Mouse (Mus musculus) liver, embryonic 14.5 days (tissue): ENCODE data around the gene Gm49630. TPM values are rescaled to one million over a fixed set of nuclear protein-coding genes. Genes with fewer than 3 reads are reported as not detected.
"Not testable (repeated sequence)": the region's sequence is repeated elsewhere in the genome, so short reads cannot be mapped to it uniquely, and the experiment has no call there.

Experiments used
- ATAC-seq: fragments of 200-750 bp; cut with Nextera tagmentation; 2 replicates; pipeline ENCODE4 v1.8.0; 2017; ENCODE audit warnings: moderate number of reproducible peaks, mild to moderate bottlenecking, moderate library complexity; ENCODE audit not compliant: insufficient read depth
- DNase-seq, 3 experiments: peaks; one replicate each; pipeline ENCODE4 v3.0.0-alpha.2; 2012 to 2013; ENCODE audit warnings: low read depth in 3 of 3, low spot score in 3 of 3
- H3K27ac ChIP-seq: fragments of 300-500 bp; sonication (generic); 2 replicates; pipeline ENCODE4 v1.5.1; 2014; ENCODE audit warnings: moderate library complexity, mild to moderate bottlenecking, control low read depth, inconsistent platforms
- H3K27me3 ChIP-seq: fragments of 300-500 bp; sonication (generic); 2 replicates; pipeline ENCODE4 v1.6.1; 2014; ENCODE audit warnings: mild to moderate bottlenecking, low read length, moderate library complexity; ENCODE audit not compliant: control insufficient read depth, insufficient read depth
- H3K36me3 ChIP-seq: fragments of 300-500 bp; sonication (generic); replicated peaks from 2 replicates; pipeline ENCODE4 v1.6.1; 2014; ENCODE audit warnings: low read depth; ENCODE audit not compliant: control insufficient read depth, insufficient read depth
- H3K4me1 ChIP-seq, 2 experiments: fragments of 200-500 bp in 1 of 2; fragments of 300-500 bp in 1 of 2; sonication (generic) in 1 of 2; replicated peaks; 2 replicates each; pipeline ENCODE4 v1.6.1; 2012 to 2014; ENCODE audit warnings: antibody characterized with exemption in 1 of 2, inconsistent platforms in 1 of 2, low read length in 1 of 2; ENCODE audit not compliant: control insufficient read depth in 2 of 2, insufficient read depth in 2 of 2
- H3K4me2 ChIP-seq: fragments of 300-500 bp; sonication (generic); 2 replicates; pipeline ENCODE4 v1.6.1; 2014; ENCODE audit warnings: low read depth, mild to moderate bottlenecking, control low read depth, moderate library complexity
- H3K4me3 ChIP-seq, 2 experiments: fragments of 200-500 bp in 1 of 2; fragments of 300-500 bp in 1 of 2; sonication (generic) in 1 of 2; 2 replicates each; pipeline ENCODE4 v1.5.1; 2012 to 2014; ENCODE audit warnings: low read depth in 2 of 2, low read length in 2 of 2, mild to moderate bottlenecking in 2 of 2, control low read depth in 1 of 2, inconsistent platforms in 1 of 2, moderate library complexity in 1 of 2; ENCODE audit not compliant: insufficient read depth in 1 of 2
- H3K9ac ChIP-seq: fragments of 300-500 bp; sonication (generic); replicated peaks from 2 replicates; pipeline ENCODE4 v1.6.1; 2014; ENCODE audit warnings: mild to moderate bottlenecking, control low read depth, moderate library complexity
- H3K9me3 ChIP-seq: fragments of 300-500 bp; sonication (generic); 2 replicates; pipeline ENCODE4 v1.6.1; 2016; ENCODE audit warnings: low read length, mixed read lengths; ENCODE audit not compliant: control insufficient read depth
- WGBS: fragments of 180-500 bp; shearing (Covaris S2); extraction: QIAGEN DNeasy Blood & Tissue Kit; methylation state at CpG from one replicate; pipeline ENCODE4 v1.1.7; 2014; ENCODE audit not compliant: insufficient replicate concordance; 5-methylcytosine and 5-hydroxymethylcytosine counted together
- polyA plus RNA-seq, 2 experiments: library from polyadenylated mRNA; depleted of rRNA in 1 of 2; stranded (reverse) in 1 of 2; unstranded in 1 of 2; fragments of >200 nt; fragmentation: Nextera tagmentation in 1 of 2; extraction: Ambion mirVana in 1 of 2; gene quantifications; 2 replicates each; pipeline versions ENCODE4 v1.2.1 to v1.2.3; 2012 to 2014

Gene Gm49630
- polyA plus RNA-seq, 2 experiments = not detected

DNA sequence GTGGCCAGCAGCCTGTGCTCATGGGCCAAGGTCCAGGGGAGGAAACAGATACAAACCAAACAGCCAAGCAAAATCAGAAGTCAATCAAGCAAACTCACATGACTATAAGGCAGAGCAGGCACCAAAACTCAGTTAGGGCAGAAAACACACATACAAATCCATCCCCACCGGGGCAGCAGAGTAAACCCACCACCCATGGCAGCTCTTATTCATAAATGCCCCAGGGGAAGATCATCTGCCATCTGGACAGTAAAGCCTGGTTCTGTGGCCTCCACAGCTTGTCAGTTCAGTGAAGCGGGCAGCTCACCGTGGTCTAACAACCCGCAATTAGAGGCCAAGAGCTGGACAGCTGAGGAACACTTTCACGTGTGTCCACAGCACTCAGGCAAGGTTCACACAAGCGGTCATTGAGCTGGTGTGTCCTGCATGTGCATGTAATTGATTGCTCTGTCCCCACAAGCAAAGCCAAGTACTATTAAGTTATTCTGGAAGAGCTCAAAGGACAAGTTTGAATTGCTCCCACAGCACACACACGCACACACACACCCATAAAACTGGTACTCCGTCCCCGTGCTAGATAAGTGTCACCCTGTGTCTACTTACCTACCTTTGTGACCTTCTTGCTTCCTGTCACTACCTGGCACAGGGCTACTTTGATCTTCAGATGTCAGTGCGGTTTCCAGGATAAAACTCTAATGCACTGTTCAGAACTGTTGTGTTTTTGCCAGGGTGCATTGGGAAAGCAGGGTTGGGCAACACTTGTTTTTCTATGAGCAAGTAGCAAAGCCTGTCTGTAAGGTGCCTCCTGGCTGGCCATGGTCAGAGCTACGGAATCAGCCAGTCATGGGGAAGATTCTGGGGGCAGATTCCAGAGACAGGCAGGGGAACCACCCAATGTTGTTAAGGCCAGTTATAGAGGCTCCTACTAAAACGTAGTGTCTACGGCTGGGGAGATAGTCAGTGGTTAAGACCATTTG is 11.7 kb upstream of the Gm49630 start:
- 52% methylated on average over 10 of the region's 13 CpGs for WGBS
- not testable (repeated sequence) for H3K9me3 ChIP-seq, H3K27ac ChIP-seq, ATAC-seq, H3K9ac ChIP-seq, H3K27me3 ChIP-seq, H3K4me2 ChIP-seq, H3K4me1 ChIP-seq, H3K36me3 ChIP-seq, H3K4me3 ChIP-seq, DNase-seq

DNA sequence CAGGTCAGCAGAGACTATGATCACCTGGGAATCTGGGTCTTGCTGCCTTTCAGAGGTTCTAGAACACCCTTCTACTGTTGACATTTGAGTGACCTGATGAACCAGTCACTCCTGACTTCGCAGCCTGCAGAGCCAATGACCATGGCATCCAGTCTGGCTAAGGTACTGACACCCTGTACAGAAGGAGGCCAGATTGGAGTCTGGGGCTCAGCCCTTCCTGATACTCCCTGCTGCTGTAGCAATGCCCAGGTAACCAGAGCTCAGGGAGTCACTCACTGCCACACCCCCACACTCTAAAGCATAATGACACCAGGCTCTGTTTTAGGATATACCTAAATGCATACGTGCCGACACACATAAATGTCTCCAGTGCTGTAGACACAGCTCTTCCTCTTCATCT is 10.9 kb upstream of the Gm49630 start:
- H3K9ac ChIP-seq, ATAC-seq, H3K27me3 ChIP-seq, DNase-seq, H3K4me3 ChIP-seq, H3K27ac ChIP-seq, H3K9me3 ChIP-seq, H3K4me2 ChIP-seq, H3K4me1 ChIP-seq, H3K36me3 ChIP-seq: not testable (repeated sequence)
- WGBS = 48% methylated on average over 1 of the region's 3 CpGs

DNA sequence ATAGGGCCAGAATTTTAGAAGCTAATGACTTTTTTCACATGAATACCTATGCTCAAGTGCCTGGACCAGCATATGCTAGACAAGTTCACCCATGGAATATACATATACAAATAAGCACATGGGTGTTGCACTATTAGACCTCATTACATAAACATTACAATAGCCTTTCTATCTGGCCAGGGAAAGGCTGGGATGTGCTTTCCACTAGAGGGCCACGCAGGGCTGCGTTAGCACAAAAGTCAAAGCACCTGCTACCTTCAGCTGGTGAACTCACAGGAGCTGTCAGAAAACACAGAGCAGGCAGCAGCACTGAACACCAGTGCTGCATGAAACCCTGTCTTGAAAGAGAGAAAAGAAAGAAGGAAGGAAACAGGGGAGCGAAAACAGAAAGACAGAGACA is 6.1 kb upstream of the Gm49630 start:
- not testable (repeated sequence) for H3K9ac ChIP-seq, H3K27ac ChIP-seq, H3K4me2 ChIP-seq, H3K4me1 ChIP-seq, H3K36me3 ChIP-seq, ATAC-seq, H3K27me3 ChIP-seq, H3K4me3 ChIP-seq, DNase-seq, H3K9me3 ChIP-seq
- 24% methylated on average over 2 of the region's 3 CpGs for WGBS

DNA sequence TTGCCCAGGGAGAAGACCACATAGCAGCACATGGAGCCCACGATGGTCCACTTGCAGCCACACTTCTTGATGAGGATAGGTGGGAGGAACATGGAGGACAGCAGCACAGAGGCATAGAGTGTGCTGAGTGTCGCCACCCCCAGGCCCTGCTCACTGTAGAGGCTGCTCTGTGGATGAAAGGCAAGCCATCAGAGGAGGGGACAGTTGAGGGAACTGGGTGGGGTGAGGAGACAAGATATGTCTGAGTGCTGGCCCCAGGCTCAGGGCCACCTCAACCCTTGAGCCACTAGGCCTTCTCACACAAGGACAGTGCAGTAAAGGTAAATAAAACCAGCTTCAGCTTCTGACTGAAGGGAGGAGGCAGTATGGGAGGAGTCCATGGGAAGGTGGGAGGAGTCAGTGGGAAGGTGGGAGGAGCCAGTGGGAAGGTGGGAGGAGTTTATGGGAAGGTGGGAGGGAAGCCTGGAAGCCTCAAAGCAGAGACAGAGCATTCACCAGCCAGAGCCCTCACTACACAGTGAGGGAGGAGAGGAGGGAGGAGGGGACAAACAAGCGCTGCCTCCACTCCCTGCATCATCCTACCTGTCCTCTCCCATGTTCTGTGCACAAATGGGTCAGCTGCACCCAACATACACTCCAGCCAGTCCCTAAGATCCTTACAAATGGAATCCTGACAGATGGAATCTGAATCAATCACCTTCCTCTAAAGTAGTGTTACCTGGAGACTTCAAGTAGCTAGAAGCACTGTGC is 5.3 kb upstream of the Gm49630 start:
- H3K4me1 ChIP-seq, H3K27ac ChIP-seq, H3K27me3 ChIP-seq, H3K4me2 ChIP-seq, DNase-seq, H3K9ac ChIP-seq, H3K9me3 ChIP-seq, H3K4me3 ChIP-seq, H3K36me3 ChIP-seq, ATAC-seq: not testable (repeated sequence)
- WGBS = 100% methylated on average over 1 of the region's 3 CpGs

DNA sequence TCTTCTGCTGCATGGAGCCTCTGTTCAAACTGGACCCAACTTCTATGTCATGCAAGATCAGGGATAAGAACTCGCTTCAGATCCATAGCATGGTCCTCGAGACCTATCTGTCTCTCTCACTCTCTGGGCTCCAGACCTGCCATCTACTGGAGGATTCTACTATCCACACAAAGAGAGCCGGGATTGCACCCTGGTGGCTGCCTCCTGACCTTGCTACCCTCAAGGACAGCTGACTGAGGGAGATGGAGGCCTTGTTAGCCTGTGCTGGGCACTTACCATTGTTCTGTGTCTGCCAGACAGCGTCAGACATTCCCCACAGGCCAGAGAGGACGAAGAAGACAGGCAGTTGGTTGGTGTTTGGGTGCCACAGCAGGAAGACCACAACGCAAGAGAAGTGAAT is 2.4 kb downstream of the Gm49630 start:
- not testable (repeated sequence) for H3K4me3 ChIP-seq, H3K27me3 ChIP-seq, H3K4me2 ChIP-seq, H3K4me1 ChIP-seq, H3K9me3 ChIP-seq, DNase-seq, ATAC-seq, H3K36me3 ChIP-seq, H3K9ac ChIP-seq, H3K27ac ChIP-seq
- WGBS = 55% methylated on average over 4 of the region's 6 CpGs

DNA sequence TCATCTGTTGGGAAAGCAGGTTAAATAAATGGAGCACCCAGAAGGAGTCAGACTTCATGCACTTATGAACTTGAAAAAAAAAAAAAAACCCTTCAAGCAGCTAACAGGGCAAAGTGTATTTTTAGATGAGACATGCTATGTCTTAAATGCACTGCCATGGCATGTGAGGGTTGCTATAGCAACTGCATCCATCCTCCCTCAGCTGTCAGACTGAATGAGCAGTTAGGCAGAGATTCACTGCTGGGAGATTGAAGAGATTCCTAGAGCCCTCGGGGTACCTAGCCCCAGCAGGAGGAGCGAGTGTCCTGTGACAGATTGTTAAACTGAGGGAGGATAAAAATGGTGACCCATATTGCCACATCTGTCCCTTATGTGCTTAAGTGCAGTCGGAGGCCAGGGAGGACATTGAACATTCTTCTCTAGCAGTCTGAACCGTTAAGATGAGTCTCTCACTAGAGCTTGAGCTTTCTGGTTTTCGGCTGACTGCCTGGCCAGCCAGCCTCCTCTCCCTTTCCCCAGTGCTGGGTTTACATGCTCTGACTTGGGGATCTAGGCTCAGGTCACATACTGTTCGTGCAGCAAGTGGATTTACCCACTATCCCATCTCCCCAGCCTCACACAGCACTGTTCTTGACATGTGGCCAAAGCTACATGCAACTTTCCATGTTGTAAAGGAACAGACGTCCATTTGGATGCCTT is 5.0 kb downstream of the Gm49630 start:
- not testable (repeated sequence) for ATAC-seq, DNase-seq, H3K9ac ChIP-seq, H3K4me1 ChIP-seq, H3K9me3 ChIP-seq, H3K4me3 ChIP-seq, H3K27me3 ChIP-seq, H3K27ac ChIP-seq, H3K4me2 ChIP-seq, H3K36me3 ChIP-seq
- WGBS = 41% methylated on average over 3 of the region's 7 CpGs

DNA sequence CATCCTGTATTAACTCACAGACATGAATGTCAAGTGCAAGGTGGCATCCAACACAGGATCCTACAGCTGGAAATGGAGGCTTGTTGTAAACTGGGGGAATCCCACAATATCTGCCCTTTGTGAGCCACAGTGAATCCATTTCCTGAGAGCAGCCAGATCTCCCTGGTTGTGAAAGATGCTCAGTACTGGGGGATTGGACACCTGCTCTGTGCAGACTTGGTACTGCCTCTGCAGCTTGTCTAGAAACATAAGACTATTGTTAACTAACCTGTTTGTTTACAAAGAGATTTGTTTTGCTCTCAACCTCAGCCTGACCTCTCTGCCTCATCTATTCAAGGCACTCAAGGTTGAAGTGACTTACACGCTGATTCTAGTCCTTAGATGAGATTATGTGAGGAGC is 5.5 kb downstream of the Gm49630 start:
- not testable (repeated sequence) for H3K27me3 ChIP-seq, H3K36me3 ChIP-seq, H3K4me2 ChIP-seq, DNase-seq, ATAC-seq, H3K4me3 ChIP-seq, H3K9me3 ChIP-seq, H3K4me1 ChIP-seq, H3K9ac ChIP-seq, H3K27ac ChIP-seq
- no CpG with 5 or more reads among the region's 1 CpGs for WGBS
